Mouse (Mus musculus): ENCODE measurements around the gene Dhx29. TPM values are rescaled to one million over a fixed set of nuclear protein-coding genes. Genes with fewer than 3 reads are reported as not detected.
A peak's percentile ranks its signal among the peaks of the same experiment; 100 is the strongest.

Gene Dhx29
- polyA plus RNA-seq (2012): 0.14 and 0.17 TPM in 2 replicates

DNA sequence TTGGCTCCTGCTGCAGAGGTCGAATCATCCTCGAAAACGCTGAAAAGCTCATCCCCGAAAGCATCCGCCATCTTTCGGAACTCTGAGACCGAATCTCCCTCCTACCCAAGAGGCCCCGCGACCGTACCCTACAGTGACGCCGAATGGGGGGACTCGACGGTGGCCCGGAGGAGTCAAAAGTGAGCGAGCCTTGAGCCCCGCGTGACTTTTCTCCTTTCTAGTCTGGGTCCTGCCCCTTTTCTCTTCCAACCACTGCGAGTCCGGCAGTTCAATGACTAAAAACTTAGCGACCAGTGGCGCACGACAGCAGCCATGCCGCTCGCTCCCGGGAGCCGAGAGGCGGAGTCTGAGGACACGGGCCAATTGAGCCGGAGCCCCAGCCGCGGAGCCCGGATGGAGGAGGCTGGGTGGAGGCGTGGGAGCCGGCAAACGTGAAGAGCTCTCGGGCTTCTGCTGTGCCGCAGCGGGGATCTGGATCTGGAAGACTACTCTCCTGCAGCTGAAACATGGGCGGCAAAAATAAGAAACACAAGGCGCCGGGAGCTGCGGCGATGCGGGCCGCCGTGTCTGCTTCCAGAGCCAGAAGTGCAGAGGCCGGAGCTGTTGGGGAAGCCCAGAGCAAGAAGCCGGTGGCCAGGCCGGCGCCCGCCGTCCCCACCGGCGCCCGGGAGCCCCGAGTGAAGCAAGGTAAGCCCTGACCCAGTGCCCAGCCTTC, at the start of gene Dhx29, which contains the start of gene Mtrex:
TSS of gene Dhx29 (plus strand) at position 168 of the 715 bp plus-strand sequence.
TSS of gene Mtrex (minus strand) at position 112 of the 715 bp plus-strand sequence.
- Histone ChIP-seq H3K4me1 (ENCODE audit: control insufficient read depth) (peaks cover 36% of the 10 kb centered on the region), H3K36me3 (ENCODE audit: control insufficient read depth) (peaks cover 32% of the 10 kb centered on the region)
- no peak for TF ChIP-seq TAL1 (IDR thresholded peaks at IDR 0.05; ENCODE audit: low read length)
- TF ChIP-seq GATA1 (IDR thresholded peaks at IDR 0.05; ENCODE audit: low read length): no peak

DNA sequence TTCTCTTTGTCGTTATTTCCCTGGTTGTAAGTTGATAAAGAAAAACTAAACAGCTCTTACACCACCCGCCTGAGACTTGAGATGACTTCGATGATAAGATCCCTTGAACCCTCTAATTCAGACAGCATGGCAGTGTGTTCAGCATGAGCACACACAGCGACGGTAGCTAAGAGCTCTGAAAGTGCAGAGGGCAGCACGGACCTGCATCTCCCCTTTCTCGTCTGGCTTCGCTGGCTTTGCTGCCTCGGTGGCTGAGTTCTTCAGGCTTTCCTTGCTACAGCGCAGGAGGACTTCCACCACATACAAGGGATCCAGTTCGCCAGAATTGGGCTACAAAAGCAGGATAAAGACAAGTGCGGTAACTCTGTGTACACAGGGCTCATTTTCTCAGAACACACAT, 40.0 kb upstream of the Dhx29 start:
- Histone ChIP-seq H3K27me3 (ENCODE audit: control insufficient read depth) (no peaks in the 10 kb centered on the region), H3K4me3 (replicated peaks) (no peak overlapping the region), H3K4me1 (ENCODE audit: control insufficient read depth) (no peaks in the 10 kb centered on the region), H3K9me3 (ENCODE audit: control insufficient read depth, low read length) (no peaks in the 10 kb centered on the region), H3K36me3 (ENCODE audit: control insufficient read depth) (peaks cover 97% of the 10 kb centered on the region)
- TF ChIP-seq GATA1 (IDR thresholded peaks at IDR 0.05; ENCODE audit: low read length): no peak
- TF ChIP-seq TAL1 (IDR thresholded peaks at IDR 0.05; ENCODE audit: low read length): no peak

More for the DNA sequence above, at the start of gene Dhx29, which contains the start of gene Mtrex:
- H3K27me3 ChIP-seq (ENCODE audit: control insufficient read depth): no peaks in the 10 kb centered on the region
- peak within 1 kb of the TSS; percentile 94 for H3K4me3 ChIP-seq (replicated peaks)
- H3K9me3 ChIP-seq (ENCODE audit: control insufficient read depth, low read length): no peaks in the 10 kb centered on the region

DNA sequence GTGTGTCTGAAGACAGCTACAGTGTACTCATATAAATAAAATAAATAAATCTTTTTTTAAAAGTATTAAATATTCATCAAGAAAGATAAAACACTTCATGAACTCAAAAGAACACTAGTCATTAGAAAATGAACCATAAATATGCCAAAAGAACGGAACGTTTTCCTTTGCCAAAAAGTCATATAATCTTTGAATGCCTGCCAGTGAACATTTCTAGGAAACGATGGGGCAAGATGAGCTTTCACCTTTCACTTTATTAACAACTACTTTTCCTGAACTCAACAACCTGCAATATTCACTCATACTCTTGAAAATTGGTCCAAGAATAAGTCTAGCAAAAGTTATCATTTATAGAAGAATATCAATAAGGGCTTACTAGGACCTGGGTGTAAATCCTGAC, 25.1 kb upstream of the Dhx29 start:
- no peaks in the 10 kb centered on the region for H3K27me3 ChIP-seq (ENCODE audit: control insufficient read depth)
- TF ChIP-seq TAL1 (IDR thresholded peaks at IDR 0.05; ENCODE audit: low read length) (no peak), GATA1 (IDR thresholded peaks at IDR 0.05; ENCODE audit: low read length) (no peak)
- no peaks in the 10 kb centered on the region for H3K9me3 ChIP-seq (ENCODE audit: control insufficient read depth, low read length)
- H3K4me1 ChIP-seq (ENCODE audit: control insufficient read depth): no peaks in the 10 kb centered on the region
- H3K36me3 ChIP-seq (ENCODE audit: control insufficient read depth): peaks cover 94% of the 10 kb centered on the region
- H3K4me3 ChIP-seq (replicated peaks): no peak overlapping the region

DNA sequence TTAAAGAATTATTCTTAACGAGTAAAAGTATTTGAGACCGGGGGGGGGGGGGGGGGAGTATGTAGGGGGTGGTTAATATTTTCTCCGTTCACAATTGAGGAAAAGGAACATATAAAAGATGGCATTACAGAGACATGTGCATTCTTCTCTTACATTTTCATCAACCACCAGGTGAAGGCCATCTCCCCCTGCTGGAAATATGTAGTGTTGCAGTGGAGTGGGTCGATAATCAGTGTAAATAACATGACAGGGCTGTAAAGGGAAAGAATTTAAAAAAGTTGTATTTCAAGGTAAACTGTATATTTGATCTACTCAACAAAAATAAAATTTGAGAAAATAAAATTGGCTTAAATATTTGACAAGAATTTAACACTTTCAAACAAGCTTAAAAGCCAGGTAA, 17.6 kb upstream of the Dhx29 start:
- H3K4me3 ChIP-seq (replicated peaks): no peak overlapping the region
- no peak for TF ChIP-seq GATA1 (IDR thresholded peaks at IDR 0.05; ENCODE audit: low read length)
- TF ChIP-seq TAL1 (IDR thresholded peaks at IDR 0.05; ENCODE audit: low read length): no peak
- H3K4me1 ChIP-seq (ENCODE audit: control insufficient read depth): no peaks in the 10 kb centered on the region
- no peaks in the 10 kb centered on the region for H3K9me3 ChIP-seq (ENCODE audit: control insufficient read depth, low read length)
- no peaks in the 10 kb centered on the region for H3K27me3 ChIP-seq (ENCODE audit: control insufficient read depth)
- H3K36me3 ChIP-seq (ENCODE audit: control insufficient read depth): peaks cover 94% of the 10 kb centered on the region

DNA sequence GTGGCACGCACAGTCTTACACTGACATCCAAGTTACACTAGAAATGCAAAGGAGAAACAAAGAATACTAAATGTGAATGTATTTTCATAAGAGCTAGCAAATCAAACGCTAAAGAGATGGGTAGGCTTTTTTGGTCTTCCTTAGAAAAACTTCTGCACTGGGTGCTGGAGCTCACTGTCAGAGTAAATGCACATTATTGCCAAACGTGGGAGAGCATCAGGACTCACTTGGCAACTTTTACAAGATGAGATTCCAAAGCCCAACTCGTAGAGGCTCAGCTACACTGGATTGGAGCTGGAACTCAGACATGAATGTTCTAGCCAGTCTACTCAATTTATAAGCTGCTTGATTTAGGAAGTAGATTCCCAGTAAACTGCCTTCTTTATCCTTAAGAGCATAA, 16.8 kb upstream of the Dhx29 start:
- H3K36me3 ChIP-seq (ENCODE audit: control insufficient read depth): peaks cover 91% of the 10 kb centered on the region

DNA sequence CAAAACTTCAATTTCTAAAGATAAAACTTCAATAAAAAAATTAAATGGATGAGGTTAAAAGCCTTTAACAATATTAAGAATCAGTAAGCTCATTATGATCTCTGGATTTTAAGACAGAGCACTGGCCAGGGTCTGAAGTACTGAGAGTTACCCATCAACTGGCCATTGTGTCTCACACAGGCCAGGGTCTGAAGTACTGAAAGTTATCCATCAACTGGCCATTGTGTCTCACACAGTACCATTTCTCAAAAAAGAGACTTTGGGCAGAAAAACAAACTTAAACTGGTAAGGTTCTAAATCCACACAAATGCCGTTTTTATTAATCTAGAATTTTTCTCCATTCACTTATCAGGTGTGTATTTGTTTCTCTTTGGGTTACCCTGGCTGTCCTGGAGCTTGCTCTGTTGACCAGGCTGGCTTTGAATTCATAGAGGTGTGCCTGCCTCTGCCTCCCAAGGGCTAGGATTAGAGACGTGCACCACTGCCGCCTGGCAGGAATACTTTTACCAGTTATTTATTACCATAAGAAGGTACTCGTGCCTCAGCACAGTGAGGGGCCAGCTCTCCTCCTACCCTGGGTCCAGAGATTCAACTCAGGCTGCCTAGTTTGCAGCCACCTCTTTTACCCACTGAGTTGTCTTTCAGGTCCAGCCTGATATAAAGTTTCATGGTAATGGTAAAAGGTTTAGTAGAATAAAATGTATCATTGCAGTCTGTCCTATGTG, 8.0 kb upstream of the Dhx29 start:
- Histone ChIP-seq H3K4me1 (ENCODE audit: control insufficient read depth) (peaks cover 7% of the 10 kb centered on the region), H3K9me3 (ENCODE audit: control insufficient read depth, low read length) (no peaks in the 10 kb centered on the region), H3K27me3 (ENCODE audit: control insufficient read depth) (no peaks in the 10 kb centered on the region), H3K36me3 (ENCODE audit: control insufficient read depth) (peaks cover 82% of the 10 kb centered on the region), H3K4me3 (replicated peaks) (no peak overlapping the region)
- TF ChIP-seq GATA1 (IDR thresholded peaks at IDR 0.05; ENCODE audit: low read length) (no peak), TAL1 (IDR thresholded peaks at IDR 0.05; ENCODE audit: low read length) (no peak)

More for the DNA sequence above, 16.8 kb upstream of the Dhx29 start:
- Histone ChIP-seq H3K9me3 (ENCODE audit: control insufficient read depth, low read length) (no peaks in the 10 kb centered on the region), H3K27me3 (ENCODE audit: control insufficient read depth) (no peaks in the 10 kb centered on the region), H3K4me1 (ENCODE audit: control insufficient read depth) (no peaks in the 10 kb centered on the region), H3K4me3 (replicated peaks) (no peak overlapping the region)
- TF ChIP-seq TAL1 (IDR thresholded peaks at IDR 0.05; ENCODE audit: low read length) (no peak), GATA1 (IDR thresholded peaks at IDR 0.05; ENCODE audit: low read length) (no peak)

DNA sequence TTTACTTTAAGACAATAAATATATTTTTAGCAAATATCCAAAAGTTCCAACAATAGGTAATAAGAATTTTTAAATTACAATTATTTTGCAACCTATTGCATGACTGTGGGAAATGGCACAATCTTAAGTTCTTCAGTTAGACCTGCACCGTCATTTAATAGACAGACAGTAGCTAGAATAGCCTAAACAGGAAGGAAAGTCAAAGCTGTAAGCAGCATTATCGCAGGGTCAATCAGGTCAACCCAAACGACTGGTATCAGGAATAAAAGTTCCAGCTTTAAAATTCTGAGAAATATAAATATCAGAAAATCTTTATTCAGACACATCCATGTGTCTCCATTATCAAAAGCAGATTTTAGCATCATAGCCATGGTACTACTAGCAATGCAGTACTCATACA, 6.3 kb upstream of the Dhx29 start:
- TF ChIP-seq TAL1 (IDR thresholded peaks at IDR 0.05; ENCODE audit: low read length) (no peak), GATA1 (IDR thresholded peaks at IDR 0.05; ENCODE audit: low read length) (no peak)
- H3K36me3 ChIP-seq (ENCODE audit: control insufficient read depth): peaks cover 77% of the 10 kb centered on the region
- no peak overlapping the region for H3K4me3 ChIP-seq (replicated peaks)
- peaks cover 21% of the 10 kb centered on the region for H3K4me1 ChIP-seq (ENCODE audit: control insufficient read depth)
- H3K9me3 ChIP-seq (ENCODE audit: control insufficient read depth, low read length): no peaks in the 10 kb centered on the region
- H3K27me3 ChIP-seq (ENCODE audit: control insufficient read depth): no peaks in the 10 kb centered on the region

DNA sequence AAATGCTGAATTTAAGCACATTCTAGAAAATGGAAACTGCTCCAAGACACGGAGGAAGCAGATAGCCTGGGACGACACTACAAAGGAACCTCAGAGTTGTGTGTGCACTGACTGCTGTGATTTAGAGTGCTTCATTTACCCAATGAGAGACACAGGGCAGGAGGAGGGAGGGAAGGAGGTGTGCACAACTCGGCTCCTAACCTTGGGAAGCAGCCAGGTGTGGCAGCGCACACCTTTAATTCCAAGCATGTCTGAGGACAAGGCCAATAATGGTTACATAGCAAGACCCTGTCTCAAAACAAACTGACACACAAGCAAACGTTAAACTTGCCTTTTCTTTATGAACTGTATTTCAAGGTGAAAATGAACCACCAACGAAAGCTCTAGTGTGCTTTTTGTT, 2.0 kb upstream of the Dhx29 start:
- peaks cover 39% of the 10 kb centered on the region for H3K36me3 ChIP-seq (ENCODE audit: control insufficient read depth)
- TF ChIP-seq TAL1 (IDR thresholded peaks at IDR 0.05; ENCODE audit: low read length) (no peak), GATA1 (IDR thresholded peaks at IDR 0.05; ENCODE audit: low read length) (no peak)
- H3K4me3 ChIP-seq (replicated peaks): peak overlapping the region; percentile 43
- H3K4me1 ChIP-seq (ENCODE audit: control insufficient read depth): peaks cover 37% of the 10 kb centered on the region
- no peaks in the 10 kb centered on the region for H3K9me3 ChIP-seq (ENCODE audit: control insufficient read depth, low read length)
- no peaks in the 10 kb centered on the region for H3K27me3 ChIP-seq (ENCODE audit: control insufficient read depth)

DNA sequence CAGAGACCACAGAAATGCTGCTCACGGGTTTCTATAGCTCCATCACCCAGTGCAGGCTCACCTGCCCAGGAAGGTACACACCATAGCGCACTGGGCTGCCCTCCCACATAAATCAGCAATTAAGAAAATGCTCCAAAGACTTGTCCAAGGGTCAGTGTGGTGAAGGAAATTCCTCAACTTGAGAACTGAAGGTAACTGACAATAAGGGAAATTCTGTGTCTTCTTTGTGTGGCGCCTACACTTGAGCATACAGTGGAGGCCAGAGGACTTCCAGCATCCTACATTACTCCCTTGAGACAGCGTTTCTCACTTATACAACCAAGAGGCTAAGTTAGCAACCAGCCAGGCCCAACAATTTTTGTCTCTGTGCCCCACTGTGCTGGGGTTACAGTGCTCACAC, 1.3 kb upstream of the Dhx29 start:
- Histone ChIP-seq H3K36me3 (ENCODE audit: control insufficient read depth) (peaks cover 40% of the 10 kb centered on the region), H3K9me3 (ENCODE audit: control insufficient read depth, low read length) (no peaks in the 10 kb centered on the region), H3K27me3 (ENCODE audit: control insufficient read depth) (no peaks in the 10 kb centered on the region), H3K4me3 (replicated peaks) (peak overlapping the region; percentile 94), H3K4me1 (ENCODE audit: control insufficient read depth) (peaks cover 37% of the 10 kb centered on the region)
- no peak for TF ChIP-seq GATA1 (IDR thresholded peaks at IDR 0.05; ENCODE audit: low read length)
- TF ChIP-seq TAL1 (IDR thresholded peaks at IDR 0.05; ENCODE audit: low read length): no peak
